Mouse (Mus musculus) T-helper 17 cell (primary cell): ENCODE measurements around the gene Olfr49.

Source experiments
- in situ Hi-C, 2 experiments: fragments of 300-600 bp; cut with MboI, MseI; formaldehyde crosslinking; loops; 1 replicate in 1 of 2; 2 replicates in 1 of 2; pipeline ENCODE4 v1.15.1; 2025; ENCODE audit warnings: high pct_unique_total_duplicates in 2 of 2

Olfr49 gene

DNA sequence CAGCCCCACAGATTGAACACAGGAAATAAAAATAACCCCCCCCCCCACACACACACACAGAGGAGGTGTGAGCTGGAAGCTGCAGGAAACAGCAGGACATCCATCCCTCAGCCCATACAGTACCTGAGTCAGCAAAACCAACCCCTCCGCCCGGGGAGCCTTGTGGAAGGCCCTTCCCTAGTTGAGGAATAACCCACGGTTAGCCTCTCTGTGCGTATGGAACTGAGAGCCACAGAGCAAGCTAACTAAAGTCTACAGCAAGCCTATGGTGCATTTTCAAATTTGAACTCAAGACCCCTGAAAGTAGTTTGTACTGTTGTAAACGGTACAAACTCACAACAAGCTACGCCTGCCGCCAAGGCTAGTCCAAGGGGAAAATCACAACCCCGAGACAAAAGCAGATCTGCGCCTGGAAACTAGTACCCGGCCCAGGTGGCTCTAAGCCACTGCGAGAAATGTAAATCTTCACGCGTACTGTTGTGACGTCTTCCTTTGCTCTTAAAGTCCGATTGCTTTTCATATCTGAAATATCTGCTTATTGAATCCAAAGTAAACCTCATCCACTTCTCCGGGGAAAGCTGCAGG is 51.1 kb downstream of the Olfr49 start:
- in situ Hi-C loops, result loop anchor here (10.0 to 25.0 kb wide), 2 partner anchors 191 to 1654 kb away; partner anchors contain the start of genes Cbln3 (in 1 of the 2), Khnyn (in 1 of the 2) and Mrpl52 (in 1 of the 2)

DNA sequence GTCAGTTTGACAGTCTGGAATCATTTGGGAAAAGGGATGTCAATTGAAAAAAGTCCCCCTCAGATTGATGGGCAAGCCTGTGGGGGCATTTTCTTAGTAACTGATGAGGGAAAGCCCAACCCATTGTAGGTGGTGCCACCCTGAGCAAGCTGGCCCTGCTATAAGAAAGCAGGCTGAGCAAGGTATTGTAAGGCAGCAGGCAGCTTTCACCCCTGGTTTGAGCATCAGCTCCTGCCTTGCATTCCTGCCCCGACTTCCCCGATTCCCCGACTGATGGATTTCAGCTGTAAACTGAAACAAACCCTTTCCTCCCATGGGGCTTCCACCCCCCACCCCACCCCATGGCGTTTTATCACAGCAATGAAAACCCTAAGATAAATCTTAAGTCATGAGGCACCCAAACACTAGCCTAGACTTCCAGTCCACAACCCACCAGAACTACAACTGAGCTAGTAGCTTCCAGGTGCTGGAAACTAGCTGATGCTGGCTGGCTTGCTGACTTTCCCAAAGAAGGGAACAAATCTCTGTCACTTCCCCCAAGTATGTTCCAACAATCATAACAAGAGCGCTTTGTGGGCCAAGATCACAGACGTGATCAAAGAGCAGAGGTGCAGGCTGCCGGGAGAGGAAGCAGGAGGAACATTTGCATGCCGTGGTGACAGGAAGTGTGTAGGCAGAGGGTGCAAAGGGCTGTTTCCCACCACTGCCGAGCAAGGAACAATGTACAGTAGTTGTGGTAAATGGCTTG is 51.8 kb downstream of the Olfr49 start:
- in situ Hi-C loops, result loop anchor here (10.0 to 25.0 kb wide), 2 partner anchors 192 to 1654 kb away; partner anchors contain the start of genes Cbln3 (in 1 of the 2), Khnyn (in 1 of the 2) and Mrpl52 (in 1 of the 2)

GRCm38 (mm10) chr14:54232143-54232542 is 52.6 kb downstream of the Olfr49 start:
- in situ Hi-C loops, result loop anchor here (10.0 to 25.0 kb wide), 2 partner anchors 193 to 1655 kb away; partner anchors contain the start of genes Cbln3 (in 1 of the 2), Khnyn (in 1 of the 2) and Mrpl52 (in 1 of the 2)

DNA sequence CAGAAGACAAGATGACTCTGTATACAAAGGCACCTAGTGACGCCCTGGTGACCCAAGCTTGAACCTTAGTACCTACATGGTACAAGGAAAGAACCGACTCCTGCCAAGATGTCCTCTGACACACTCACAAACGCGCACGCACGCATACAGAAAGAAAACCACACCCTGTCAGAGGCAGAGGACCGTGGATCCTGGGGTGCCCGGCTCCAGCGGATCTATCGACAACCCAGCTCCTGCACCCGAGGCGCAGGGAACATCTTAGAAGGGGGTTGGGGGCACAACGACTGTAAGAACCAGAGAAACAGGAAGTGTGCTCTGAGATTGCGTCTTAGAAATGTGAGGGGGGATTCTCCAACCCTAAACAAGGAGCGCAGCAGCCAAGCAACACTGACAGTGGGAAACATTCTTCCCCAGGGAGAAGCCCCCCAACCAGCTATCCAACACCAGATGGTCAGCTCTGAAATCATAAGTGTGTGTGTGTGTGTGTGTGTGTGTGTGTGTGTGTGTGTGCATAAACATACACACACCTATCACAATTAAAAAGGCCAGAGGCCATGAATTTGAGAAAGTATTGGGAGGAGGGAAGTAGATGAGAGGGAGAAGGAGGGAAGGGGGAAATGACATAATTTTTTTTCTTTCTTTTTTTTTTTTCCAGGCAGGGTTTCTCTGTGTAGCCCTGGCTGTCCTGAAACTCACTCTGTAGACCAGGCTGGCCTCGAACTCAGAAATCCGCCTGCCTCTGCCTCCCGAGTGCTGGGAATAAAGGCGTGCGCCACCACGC is 53.4 kb downstream of the Olfr49 start:
- in situ Hi-C loops, result loop anchor here (10.0 to 25.0 kb wide), 2 partner anchors 193 to 1656 kb away; partner anchors contain the start of genes Cbln3 (in 1 of the 2), Khnyn (in 1 of the 2) and Mrpl52 (in 1 of the 2)

- in situ Hi-C loops, result loop anchor here (10.0 to 25.0 kb wide), 2 partner anchors 194 to 1657 kb away; partner anchors contain the start of genes Cbln3 (in 1 of the 2), Khnyn (in 1 of the 2) and Mrpl52 (in 1 of the 2)
These were observed 54.0 kb downstream of the Olfr49 start for GRCm38 (mm10) chr14:54230638-54231150.

- in situ Hi-C loops, result loop anchor here (10.0 to 25.0 kb wide), 2 partner anchors 195 to 1657 kb away; partner anchors contain the start of genes Cbln3 (in 1 of the 2), Khnyn (in 1 of the 2) and Mrpl52 (in 1 of the 2)
These were observed 54.9 kb downstream of the Olfr49 start for GRCm38 (mm10) chr14:54229849-54230248.

GRCm38 (mm10) chr14:54228933-54229713 is 55.6 kb downstream of the Olfr49 start:
- in situ Hi-C loops, result loop anchor here in 1 of 2 experiments (25.0 kb wide), 1 partner anchor 1658 kb away; the partner anchor contains the start of genes Cbln3 and Khnyn

DNA sequence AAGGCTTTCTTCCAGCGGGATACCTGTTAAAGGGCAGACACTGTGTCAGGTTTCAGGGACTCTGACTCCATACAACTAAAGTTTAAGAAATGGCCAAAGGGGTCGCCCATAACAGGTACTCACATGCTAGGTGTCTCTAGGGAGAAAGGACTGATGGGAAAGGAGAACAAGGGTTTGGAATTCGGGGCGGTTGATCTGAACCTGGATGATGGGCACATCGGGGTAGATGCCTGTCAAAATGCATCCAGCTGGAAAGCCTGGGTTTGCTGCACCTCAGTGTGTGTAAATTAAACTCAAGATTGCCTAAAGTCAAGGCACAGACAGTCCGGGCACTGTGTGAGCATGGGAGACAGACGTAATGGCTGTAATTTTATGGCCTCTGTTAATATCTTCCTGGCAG is 56.2 kb downstream of the Olfr49 start:
- in situ Hi-C loops, result loop anchor here in 1 of 2 experiments (25.0 kb wide), 1 partner anchor 1659 kb away; the partner anchor contains the start of genes Cbln3 and Khnyn
